8 mouse cellular contexts compared by ENCODE assay signal in genomic region chr5:149428810-149429255, GRCm38 (mm10). TPM values are rescaled to one million over a fixed set of nuclear protein-coding genes. Genes with fewer than 3 reads are reported as not detected.
DNase-seq lines count a peak whose midpoint lies in the region; ATAC-seq lines count a peak whose summit lies in the region.

No protein-coding gene starts in this region.

- H3K27me3 ChIP-seq in neural tube, embryonic 11.5 days (ENCODE audit: control insufficient read depth, insufficient read depth, low read length): no peaks in the 10 kb centered on the region
- H3K27me3 ChIP-seq in embryonic facial prominence, embryonic 11.5 days (ENCODE audit: control insufficient read depth, insufficient read depth, low read length): no peaks in the 10 kb centered on the region
- H3K27me3 ChIP-seq in heart, embryonic 14.5 days (ENCODE audit: control insufficient read depth, insufficient read depth, low read length): no peaks in the 10 kb centered on the region

- peak overlapping the region; percentile 58 for H3K27ac ChIP-seq in neural tube, embryonic 11.5 days (ENCODE audit: low read depth, low read length)
- peak overlapping the region; percentile 37 for H3K27ac ChIP-seq in embryonic facial prominence, embryonic 11.5 days (replicated peaks; ENCODE audit: low read depth, low read length)
- peak overlapping the region; percentile 42 to 56 for H3K27ac ChIP-seq in heart, embryonic 14.5 days (replicated peaks in 1 of 2; ENCODE audit: control insufficient read depth in 1 of 2, insufficient read depth in 1 of 2, low read depth in 2 of 2, low read length in 2 of 2)

- DNase-seq in neural tube, embryonic 11.5 days (ENCODE audit: low spot score): peak; percentile 23
- DNase-seq in neural tube, embryonic 10.5 days (ENCODE audit: extremely low spot score, low spot score): no peak
- DNase-seq in embryonic facial prominence, embryonic 11.5 days (ENCODE audit: low spot score): peak; percentile 61
- peak; percentile 75 for DNase-seq in kidney, adult 9 months
- peak; percentile 75 for DNase-seq in lung, postnatal 10 days
- DNase-seq in retina, postnatal 1 day: peak; percentile 82
- DNase-seq in layer of hippocampus, adult 8-10 months (ENCODE audit: low spot score in 2 of 2): no peak

- no peaks in the 10 kb centered on the region for H3K36me3 ChIP-seq in neural tube, embryonic 11.5 days (ENCODE audit: control insufficient read depth, insufficient read depth, low read length)
- H3K36me3 ChIP-seq in embryonic facial prominence, embryonic 11.5 days (replicated peaks; ENCODE audit: control insufficient read depth, insufficient read depth, low read depth, low read length): no peaks in the 10 kb centered on the region
- no peaks in the 10 kb centered on the region for H3K36me3 ChIP-seq in heart, embryonic 14.5 days (ENCODE audit: control insufficient read depth, insufficient read depth, low read length)

- 0 out of 2 replicates have a peak, but pooled peaks have one; percentile 31 for ATAC-seq in neural tube, embryonic 11.5 days (ENCODE audit: insufficient read depth, low FRiP score, low TSS enrichment)
- peak; percentile 53; the same call in 1 of the 2 replicates for ATAC-seq in embryonic facial prominence, embryonic 11.5 days (replicated peaks; ENCODE audit: insufficient number of reproducible peaks, low FRiP score, low TSS enrichment, low read depth)
- peak; percentile 43; the same call in 1 of the 2 replicates for ATAC-seq in heart, embryonic 14.5 days (ENCODE audit: insufficient number of reproducible peaks, insufficient read depth, low FRiP score, low read depth)

- H3K4me1 ChIP-seq in neural tube, embryonic 11.5 days (ENCODE audit: control insufficient read depth, insufficient read depth, low read length): peaks cover 8% of the 10 kb centered on the region; the same call in 1 of the 2 replicates
- 0 out of 2 replicates have a peak, but pooled peaks cover 4% of the 10 kb centered on the region for H3K4me1 ChIP-seq in embryonic facial prominence, embryonic 11.5 days (ENCODE audit: control insufficient read depth, insufficient read depth, low read length)
- H3K4me1 ChIP-seq in heart, embryonic 14.5 days (ENCODE audit: control insufficient read depth in 2 of 2, insufficient read depth in 2 of 2, low read length in 2 of 2): peaks cover 14 to 17% of the 10 kb centered on the region in 2 experiments

- no peak overlapping the region for H3K9ac ChIP-seq in neural tube, embryonic 11.5 days (ENCODE audit: low read length)
- H3K9ac ChIP-seq in embryonic facial prominence, embryonic 11.5 days (replicated peaks; ENCODE audit: low read length): peak overlapping the region; percentile 37; the same call in 1 of the 2 replicates
- H3K9ac ChIP-seq in heart, embryonic 14.5 days (ENCODE audit: low read length): 0 out of 2 replicates have a peak overlapping the region, but pooled peaks have one; percentile 9

- no peak overlapping the region for H3K4me2 ChIP-seq in neural tube, embryonic 11.5 days (ENCODE audit: low read depth)
- H3K4me2 ChIP-seq in embryonic facial prominence, embryonic 11.5 days (ENCODE audit: low read depth, low read length): no peak overlapping the region
- 0 out of 2 replicates have a peak overlapping the region, but pooled peaks have one; percentile 47 for H3K4me2 ChIP-seq in heart, embryonic 14.5 days (ENCODE audit: low read length)

- no peak overlapping the region for H3K4me3 ChIP-seq in neural tube, embryonic 11.5 days (ENCODE audit: low read depth, low read length)
- H3K4me3 ChIP-seq in embryonic facial prominence, embryonic 11.5 days (ENCODE audit: low read depth, low read length): no peak overlapping the region
- H3K4me3 ChIP-seq in heart, embryonic 14.5 days (ENCODE audit: control insufficient read depth in 1 of 2, insufficient read depth in 1 of 2, low read depth in 1 of 2, low read length in 2 of 2): no peak overlapping the region

- WGBS in neural tube, embryonic 11.5 days: 48% methylated on average over 2 of the region's 2 CpGs
- WGBS in embryonic facial prominence, embryonic 11.5 days: 42% methylated on average over 2 of the region's 2 CpGs
- WGBS in heart, embryonic 14.5 days: 29% methylated on average over 2 of the region's 2 CpGs

- H3K9me3 ChIP-seq in neural tube, embryonic 11.5 days (ENCODE audit: control insufficient read depth, low read length): no peaks in the 10 kb centered on the region
- H3K9me3 ChIP-seq in embryonic facial prominence, embryonic 11.5 days (replicated peaks; ENCODE audit: control insufficient read depth, low read length): no peaks in the 10 kb centered on the region
- H3K9me3 ChIP-seq in heart, embryonic 14.5 days (ENCODE audit: control insufficient read depth, low read length): no peaks in the 10 kb centered on the region

RNA-seq across cellular contexts. Expression of gene Tex26, which starts 10.6 kb away (rescaled TPM):
- polyA plus RNA-seq in neural tube, embryonic 11.5 days (2014; fragmentation: Nextera tagmentation; extraction: Ambion mirVana): 0.49 and 1.4 TPM in 2 replicates
- 0.54 and 0.74 TPM in 2 replicates for polyA plus RNA-seq in embryonic facial prominence, embryonic 11.5 days (2014; fragmentation: Nextera tagmentation; extraction: Ambion mirVana)
- polyA plus RNA-seq in heart, embryonic 14.5 days (2014; fragmentation: Nextera tagmentation; extraction: Ambion mirVana): 0.46 and 0.71 TPM in 2 replicates
- total RNA-seq in layer of hippocampus, adult 8-10 months (2022): under 1 TPM in 1 of 4 experiments, not detected in 3; 0.23 TPM

RNA-seq across cellular contexts. Expression of gene Medag, which starts 17.3 kb away (rescaled TPM):
- polyA plus RNA-seq in neural tube, embryonic 11.5 days (2014; fragmentation: Nextera tagmentation; extraction: Ambion mirVana): 0.16 and 0.28 TPM in 2 replicates
- polyA plus RNA-seq in embryonic facial prominence, embryonic 11.5 days (2014; fragmentation: Nextera tagmentation; extraction: Ambion mirVana): 0.70 and 0.72 TPM in 2 replicates
- polyA plus RNA-seq in heart, embryonic 14.5 days (2014; fragmentation: Nextera tagmentation; extraction: Ambion mirVana): 2.2 TPM in 2 replicates
- total RNA-seq in layer of hippocampus, adult 8-10 months (2022): 1 to 10 TPM; 3.5 to 4.1 (median 3.7) TPM

Comparison
In these comparisons a context has a peak if more than half of its experiments do, and no peak if none do; other contexts are left out.
1. DNase-seq: peak in neural tube, embryonic 11.5 days (single experiment), embryonic facial prominence, embryonic 11.5 days (single experiment), kidney, adult 9 months (single experiment), lung, postnatal 10 days (single experiment) and retina, postnatal 1 day (single experiment); none in neural tube, embryonic 10.5 days (single experiment) and layer of hippocampus, adult 8-10 months (0 of 2).
2. Peak in every context shown above with its lines, with median percentiles within 50 percentile points of each other: ATAC-seq and H3K27ac ChIP-seq.